Mouse (Mus musculus) lung, postnatal 0 days (tissue): ENCODE measurements around the gene Scamp3. TPM values are rescaled to one million over a fixed set of nuclear protein-coding genes. Genes with fewer than 3 reads are reported as not detected.

Experiments used
- ATAC-seq: fragments of 200-750 bp; cut with Nextera tagmentation; 2 replicates; pipeline ENCODE4 v1.8.0; 2017; ENCODE audit warnings: moderate library complexity
- DNase-seq: peaks from one replicate; pipeline ENCODE4 v3.0.0-alpha.2; 2016; ENCODE audit warnings: low spot score
- H3K27ac ChIP-seq: fragments of 300-500 bp; sonication (generic); 2 replicates; pipeline ENCODE4 v1.5.1; 2014; ENCODE audit warnings: antibody characterized with exemption, mild to moderate bottlenecking, low read length, mixed read lengths
- H3K27me3 ChIP-seq: fragments of 300-500 bp; sonication (generic); replicated peaks from 2 replicates; pipeline ENCODE4 v1.6.1; 2014; ENCODE audit warnings: low read length, mixed read lengths; ENCODE audit not compliant: insufficient read depth
- H3K36me3 ChIP-seq: fragments of 300-500 bp; sonication (generic); 2 replicates; pipeline ENCODE4 v1.6.1; 2014; ENCODE audit warnings: low read length, mixed read lengths; ENCODE audit not compliant: insufficient read depth
- H3K4me1 ChIP-seq: fragments of 300-500 bp; sonication (generic); 2 replicates; pipeline ENCODE4 v1.6.1; 2014; ENCODE audit warnings: antibody characterized with exemption, low read depth, low read length, mixed read lengths; ENCODE audit not compliant: insufficient read depth
- H3K4me2 ChIP-seq: fragments of 300-500 bp; sonication (generic); replicated peaks from 2 replicates; pipeline ENCODE4 v1.6.1; 2014; ENCODE audit warnings: low read depth, mild to moderate bottlenecking, low read length, moderate library complexity, mixed read lengths
- H3K4me3 ChIP-seq: fragments of 300-500 bp; sonication (generic); 2 replicates; pipeline ENCODE4 v1.5.1; 2014; ENCODE audit warnings: low read depth, low read length
- H3K9ac ChIP-seq: fragments of 300-500 bp; sonication (generic); replicated peaks from 2 replicates; pipeline ENCODE4 v1.6.1; 2014; ENCODE audit warnings: low read depth, mild to moderate bottlenecking
- H3K9me3 ChIP-seq: fragments of 300-500 bp; sonication (generic); 2 replicates; pipeline ENCODE4 v1.6.1; 2016; ENCODE audit warnings: low read length, mixed read lengths
- CTCF ChIP-seq: IDR thresholded peaks from 2 replicates; pipeline ENCODE4 v1.5.1; 2016; ENCODE audit warnings: antibody characterized with exemption, mild to moderate bottlenecking
- EP300 ChIP-seq: IDR thresholded peaks from 2 replicates; pipeline ENCODE4 v1.6.1; 2016; ENCODE audit warnings: antibody characterized with exemption, mild to moderate bottlenecking, control low read depth
- WGBS: fragments of 180-500 bp; shearing (Covaris S2); extraction: QIAGEN DNeasy Blood & Tissue Kit; methylation state at CpG from one replicate; pipeline ENCODE4 v1.1.7; 2014; 5-methylcytosine and 5-hydroxymethylcytosine counted together
- polyA plus RNA-seq: library from polyadenylated mRNA; unstranded; fragments of >200 nt; fragmentation: Nextera tagmentation; extraction: Ambion mirVana; gene quantifications from 2 replicates; pipeline ENCODE4 v1.2.1, GENCODE M21; 2015

Gene Scamp3
- polyA plus RNA-seq, 1 experiment from 2014 or later: 89.6 TPM

GRCm38 (mm10) chr3:89203142-89203514 lies 25.9 kb downstream of the Scamp3 start:
- DNase-seq (no peak), ATAC-seq (no peak)
- no peak overlapping the region for H3K27ac ChIP-seq

DNA sequence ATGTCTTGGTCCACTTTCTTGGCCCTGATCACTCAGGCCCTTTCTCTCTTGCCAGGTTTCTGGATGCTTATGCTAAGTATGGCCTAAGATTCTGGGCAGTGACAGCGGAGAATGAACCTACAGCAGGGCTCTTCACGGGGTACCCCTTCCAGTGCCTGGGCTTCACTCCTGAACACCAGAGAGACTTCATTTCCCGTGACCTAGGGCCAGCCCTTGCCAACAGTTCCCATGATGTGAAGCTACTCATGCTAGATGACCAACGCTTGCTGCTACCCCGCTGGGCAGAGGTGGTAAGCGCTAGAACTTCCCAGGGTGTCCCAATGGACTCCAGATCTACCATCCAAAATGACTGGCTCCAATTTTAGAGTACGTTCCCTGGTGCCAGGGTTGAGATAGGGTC lies 28.8 kb downstream of the Scamp3 start:
- WGBS: 92% methylated on average over 7 of the region's 7 CpGs
- no peak for DNase-seq
- H3K36me3 ChIP-seq: peaks cover 35% of the 10 kb centered on the region

More at GRCm38 (mm10) chr3:89203142-89203514, 25.9 kb downstream of the Scamp3 start:
- TF ChIP-seq CTCF (no peak), EP300 (no peak)
- Histone ChIP-seq H3K9ac (peak overlapping the region; percentile 46), H3K4me1 (peaks cover 4% of the 10 kb centered on the region; the same call in 1 of the 2 replicates), H3K27me3 (no peaks in the 10 kb centered on the region), H3K9me3 (no peaks in the 10 kb centered on the region), H3K4me3 (peak overlapping the region; percentile 46), H3K36me3 (peaks cover 23% of the 10 kb centered on the region), H3K4me2 (peak overlapping the region; percentile 77)
- WGBS: 31% methylated on average over 5 of the region's 5 CpGs

DNA sequence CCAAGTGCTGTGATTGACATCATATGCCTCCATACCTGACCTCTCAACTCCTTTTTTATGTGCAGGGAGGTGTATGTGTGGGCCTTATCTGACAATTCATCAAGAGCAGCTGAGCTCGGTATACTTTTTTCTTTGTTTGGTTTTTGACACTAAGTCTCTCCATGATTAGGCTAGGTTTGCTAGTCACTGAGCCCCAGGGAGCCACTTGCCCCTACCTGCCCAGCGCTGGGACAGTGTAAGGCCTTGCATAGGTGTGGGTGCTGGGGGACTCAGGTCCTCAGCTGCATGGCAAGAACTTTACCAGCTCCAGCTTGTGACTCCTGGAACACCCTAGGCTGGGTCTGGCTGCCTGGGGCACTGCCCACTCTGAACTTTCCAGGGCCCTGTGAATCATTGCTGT lies 29.4 kb downstream of the Scamp3 start:
- Histone ChIP-seq H3K9ac (no peak overlapping the region), H3K36me3 (peaks cover 35% of the 10 kb centered on the region), H3K9me3 (no peaks in the 10 kb centered on the region), H3K27ac (no peak overlapping the region), H3K4me1 (peaks cover 4% of the 10 kb centered on the region; the same call in 1 of the 2 replicates), H3K27me3 (no peaks in the 10 kb centered on the region), H3K4me2 (no peak overlapping the region), H3K4me3 (no peak overlapping the region)
- DNase-seq: no peak
- ATAC-seq: no peak
- 83% methylated on average over 2 of the region's 2 CpGs for WGBS
- TF ChIP-seq CTCF: no peak
- TF ChIP-seq EP300: no peak

More for the DNA sequence above, 28.8 kb downstream of the Scamp3 start:
- Histone ChIP-seq H3K4me2 (no peak overlapping the region), H3K4me1 (peaks cover 4% of the 10 kb centered on the region; the same call in 1 of the 2 replicates), H3K27me3 (no peaks in the 10 kb centered on the region), H3K27ac (no peak overlapping the region), H3K9ac (no peak overlapping the region), H3K9me3 (no peaks in the 10 kb centered on the region), H3K4me3 (no peak overlapping the region)
- no peak for ATAC-seq
- no peak for TF ChIP-seq CTCF
- TF ChIP-seq EP300: no peak

GRCm38 (mm10) chr3:89208075-89208657 lies 30.9 kb downstream of the Scamp3 start:
- TF ChIP-seq EP300 (no peak), CTCF (no peak)
- Histone ChIP-seq H3K9ac (no peak overlapping the region), H3K4me3 (no peak overlapping the region), H3K9me3 (no peaks in the 10 kb centered on the region), H3K27me3 (no peaks in the 10 kb centered on the region), H3K27ac (no peak overlapping the region), H3K4me1 (peaks cover 4% of the 10 kb centered on the region), H3K4me2 (no peak overlapping the region), H3K36me3 (peaks cover 35% of the 10 kb centered on the region)
- no peak for ATAC-seq
- 89% methylated on average over 13 of the region's 13 CpGs for WGBS
- DNase-seq: no peak

- DNase-seq (no peak), ATAC-seq (no peak)
- H3K9me3 ChIP-seq: no peaks in the 10 kb centered on the region
- peaks cover 35% of the 10 kb centered on the region for H3K36me3 ChIP-seq
- peaks cover 4% of the 10 kb centered on the region; the same call in 1 of the 2 replicates for H3K4me1 ChIP-seq
- H3K4me2 ChIP-seq: no peak overlapping the region
- H3K27ac ChIP-seq: no peak overlapping the region
- no peak overlapping the region for H3K9ac ChIP-seq
- no peak overlapping the region for H3K4me3 ChIP-seq
- WGBS: 78% methylated on average over 6 of the region's 6 CpGs
- no peaks in the 10 kb centered on the region for H3K27me3 ChIP-seq
- TF ChIP-seq EP300: no peak
- TF ChIP-seq CTCF: no peak
Measured at GRCm38 (mm10) chr3:89208736-89209135, 31.5 kb downstream of the Scamp3 start.

GRCm38 (mm10) chr3:89209731-89210130 lies 32.5 kb downstream of the Scamp3 start:
- no peak overlapping the region for H3K9ac ChIP-seq
- no peak overlapping the region for H3K4me2 ChIP-seq
- H3K4me3 ChIP-seq: no peak overlapping the region
- no peaks in the 10 kb centered on the region for H3K9me3 ChIP-seq
- ATAC-seq: no peak
- H3K36me3 ChIP-seq: peaks cover 32% of the 10 kb centered on the region
- no peak for DNase-seq
- WGBS: 94% methylated on average over 7 of the region's 7 CpGs
- no peak for TF ChIP-seq EP300
- no peak for TF ChIP-seq CTCF
- H3K27ac ChIP-seq: no peak overlapping the region
- H3K4me1 ChIP-seq: peaks cover 4% of the 10 kb centered on the region; the same call in 1 of the 2 replicates
- H3K27me3 ChIP-seq: no peaks in the 10 kb centered on the region
